Mouse (Mus musculus) neural tube, embryonic 14.5 days (tissue): ENCODE data around the gene Hoxc10. TPM values are rescaled to one million over a fixed set of nuclear protein-coding genes. Genes with fewer than 3 reads are reported as not detected.

Source experiments
- ATAC-seq: fragments of 200-750 bp; cut with Nextera tagmentation; 2 replicates; pipeline ENCODE4 v1.8.0; 2017; ENCODE audit warnings: low read depth, mild to moderate bottlenecking, moderate TSS enrichment, moderate library complexity
- H3K27ac ChIP-seq: fragments of 300-500 bp; sonication (generic); 2 replicates; pipeline ENCODE4 v1.5.1; 2014; ENCODE audit warnings: low read depth, mild to moderate bottlenecking, control low read depth, low read length, moderate library complexity, mixed read lengths
- H3K27me3 ChIP-seq: fragments of 300-500 bp; sonication (generic); 2 replicates; pipeline ENCODE4 v1.6.1; 2014; ENCODE audit warnings: low read length; ENCODE audit not compliant: control insufficient read depth, insufficient read depth
- H3K36me3 ChIP-seq: fragments of 300-500 bp; sonication (generic); 2 replicates; pipeline ENCODE4 v1.6.1; 2014; ENCODE audit warnings: low read length, mixed read lengths; ENCODE audit not compliant: control insufficient read depth, insufficient read depth
- H3K4me1 ChIP-seq: fragments of 300-500 bp; sonication (generic); 2 replicates; pipeline ENCODE4 v1.6.1; 2014; ENCODE audit warnings: low read length; ENCODE audit not compliant: control insufficient read depth, insufficient read depth
- H3K4me2 ChIP-seq: fragments of 300-500 bp; sonication (generic); 2 replicates; pipeline ENCODE4 v1.6.1; 2014; ENCODE audit warnings: mild to moderate bottlenecking, low read depth, low read length, control low read depth
- H3K4me3 ChIP-seq: fragments of 300-500 bp; sonication (generic); 2 replicates; pipeline ENCODE4 v1.5.1; 2014; ENCODE audit warnings: low read depth, low read length, control low read depth, mixed read lengths
- H3K9ac ChIP-seq: fragments of 300-500 bp; sonication (generic); replicated peaks from 2 replicates; pipeline ENCODE4 v1.6.1; 2014; ENCODE audit warnings: low read depth, mild to moderate bottlenecking, control low read depth, low read length, mixed read lengths
- H3K9me3 ChIP-seq: fragments of 300-500 bp; sonication (generic); 2 replicates; pipeline ENCODE4 v1.6.1; 2016; ENCODE audit warnings: low read length; ENCODE audit not compliant: control insufficient read depth
- WGBS: fragments of 180-500 bp; shearing (Covaris S2); extraction: QIAGEN DNeasy Blood & Tissue Kit; methylation state at CpG from one replicate; pipeline ENCODE4 v1.1.7; 2014; 5-methylcytosine and 5-hydroxymethylcytosine counted together
- polyA plus RNA-seq: library from polyadenylated mRNA; unstranded; fragments of >200 nt; fragmentation: Nextera tagmentation; extraction: Ambion mirVana; gene quantifications from 2 replicates; pipeline ENCODE4 v1.2.1, GENCODE M21; 2014

Gene Hoxc10
- polyA plus RNA-seq, result 46.1 and 94.7 TPM in 2 replicates

DNA sequence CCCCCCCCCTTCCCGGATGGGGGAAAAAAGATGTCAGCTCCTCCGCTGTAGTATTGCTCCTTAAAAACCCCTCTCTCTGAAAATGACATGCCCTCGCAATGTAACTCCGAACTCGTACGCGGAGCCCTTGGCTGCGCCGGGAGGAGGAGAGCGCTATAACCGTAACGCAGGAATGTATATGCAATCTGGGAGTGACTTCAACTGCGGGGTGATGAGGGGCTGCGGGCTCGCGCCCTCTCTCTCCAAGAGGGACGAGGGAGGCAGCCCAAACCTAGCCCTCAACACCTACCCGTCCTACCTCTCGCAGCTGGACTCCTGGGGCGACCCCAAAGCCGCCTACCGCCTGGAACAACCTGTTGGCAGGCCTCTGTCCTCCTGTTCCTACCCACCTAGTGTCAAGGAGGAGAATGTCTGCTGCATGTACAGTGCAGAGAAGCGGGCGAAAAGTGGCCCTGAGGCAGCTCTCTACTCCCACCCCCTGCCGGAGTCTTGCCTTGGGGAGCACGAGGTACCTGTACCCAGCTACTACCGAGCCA lies at the start of gene Hoxc10:
TSS of gene Hoxc10 (plus strand) at position 21 of the 536 bp plus-strand sequence.
- 1% methylated on average over 27 of the region's 27 CpGs for WGBS
- Histone ChIP-seq H3K9ac (peak within 1 kb of the TSS; percentile 82), H3K36me3 (no peaks in the 10 kb centered on the region), H3K4me2 (peak within 1 kb of the TSS; percentile 94), H3K4me1 (0 out of 2 replicates have a peak, but pooled peaks cover 6% of the 10 kb centered on the region), H3K4me3 (peak within 1 kb of the TSS; percentile 87), H3K9me3 (no peaks in the 10 kb centered on the region), H3K27me3 (peaks cover 13% of the 10 kb centered on the region), H3K27ac (peak within 1 kb of the TSS; percentile 81)
- peak; percentile 50 for ATAC-seq

DNA sequence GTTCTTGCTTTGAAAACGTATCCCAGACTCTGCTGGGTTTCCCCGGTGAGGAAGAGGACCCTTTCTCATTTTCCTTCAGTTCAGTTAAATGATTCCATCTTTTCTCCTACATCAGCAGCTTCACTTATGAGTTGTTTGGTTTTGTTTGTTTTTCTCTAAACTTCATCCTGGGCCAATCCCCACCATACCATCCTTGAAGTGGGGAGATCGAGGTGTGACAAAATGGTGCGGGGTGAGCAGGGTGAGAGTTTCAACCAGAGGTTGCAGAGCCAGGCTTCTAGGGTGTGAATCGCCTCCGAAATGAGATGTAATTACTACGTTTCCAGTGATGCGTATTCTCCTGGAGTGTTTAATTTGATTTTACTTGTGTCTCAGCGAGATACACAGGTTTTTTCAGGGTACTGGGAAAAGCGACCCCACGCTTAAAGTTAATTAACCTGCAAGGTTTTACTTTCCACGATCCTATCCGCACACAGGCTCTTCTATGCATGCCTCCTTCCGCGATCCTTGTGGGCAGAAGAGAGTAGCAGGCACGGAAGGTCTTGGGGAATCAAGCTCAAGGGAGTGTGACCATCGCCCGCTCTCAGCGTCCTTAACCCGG lies 48.5 kb upstream of the Hoxc10 start:
- Histone ChIP-seq H3K4me3 (no peak overlapping the region), H3K4me2 (peak overlapping the region; percentile 20; the same call in 1 of the 2 replicates), H3K36me3 (no peaks in the 10 kb centered on the region), H3K4me1 (no peaks in the 10 kb centered on the region), H3K9me3 (no peaks in the 10 kb centered on the region), H3K27ac (no peak overlapping the region), H3K9ac (no peak overlapping the region), H3K27me3 (peaks cover 54% of the 10 kb centered on the region)
- under 1% methylated on average over 20 of the region's 20 CpGs for WGBS
- no peak for ATAC-seq

- 3% methylated on average over 7 of the region's 7 CpGs for WGBS
- no peak for ATAC-seq
- H3K27ac ChIP-seq, result no peak overlapping the region
- no peaks in the 10 kb centered on the region for H3K9me3 ChIP-seq
- no peak overlapping the region for H3K4me3 ChIP-seq
- H3K9ac ChIP-seq, result no peak overlapping the region
- H3K27me3 ChIP-seq, result peaks cover 54% of the 10 kb centered on the region
- no peaks in the 10 kb centered on the region for H3K36me3 ChIP-seq
- peak overlapping the region; percentile 20; the same call in 1 of the 2 replicates for H3K4me2 ChIP-seq
- H3K4me1 ChIP-seq, result no peaks in the 10 kb centered on the region
Observed at GRCm38 (mm10) chr15:102918611-102919265, 47.9 kb upstream of the Hoxc10 start.

DNA sequence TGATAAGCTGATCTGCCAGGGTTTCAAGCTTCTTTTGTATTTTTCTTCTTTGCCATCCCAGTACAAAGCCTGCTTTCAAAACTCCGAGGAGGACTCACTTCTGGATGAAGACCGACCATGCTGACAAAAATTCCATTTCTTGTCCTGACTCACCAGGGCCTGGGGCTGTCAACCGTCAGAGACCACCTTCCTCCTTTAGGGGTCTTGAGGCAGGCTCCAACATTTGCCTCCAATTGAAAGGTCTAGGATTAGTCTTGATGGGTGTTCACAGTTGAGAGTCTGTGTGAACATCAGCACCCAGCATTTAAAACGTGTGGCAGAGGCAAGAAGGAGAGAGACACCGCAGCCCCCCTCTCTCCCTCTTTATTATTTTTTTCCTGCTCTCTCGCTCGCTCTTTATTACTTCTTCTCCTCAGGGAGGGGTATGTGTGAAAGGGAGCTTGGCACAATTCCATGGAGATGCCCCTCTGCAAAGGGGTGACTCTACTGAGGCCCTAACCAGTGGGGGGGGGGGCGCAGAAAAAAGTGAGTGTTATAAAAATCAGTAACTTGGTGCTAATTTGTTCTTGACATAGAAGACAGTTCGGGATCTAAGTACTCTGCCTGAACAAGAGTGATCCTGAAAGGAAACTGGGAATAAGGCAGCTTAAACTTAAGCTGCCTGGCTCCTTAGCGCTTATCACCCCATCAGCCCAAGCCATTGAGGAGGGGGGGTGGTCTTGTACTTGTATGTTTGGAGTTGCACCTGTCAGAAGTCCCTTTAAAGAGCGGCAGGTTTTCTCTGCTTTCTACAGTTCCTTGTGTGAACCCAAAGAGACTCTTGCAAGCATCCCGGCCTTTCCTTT lies 47.0 kb upstream of the Hoxc10 start:
- 0 out of 2 replicates have a peak overlapping the region, but pooled peaks have one; percentile 3 for H3K27ac ChIP-seq
- WGBS, result 1% methylated on average over 12 of the region's 12 CpGs
- H3K9ac ChIP-seq, result no peak overlapping the region
- peaks cover 52% of the 10 kb centered on the region for H3K27me3 ChIP-seq
- no peaks in the 10 kb centered on the region for H3K4me1 ChIP-seq
- no peaks in the 10 kb centered on the region for H3K9me3 ChIP-seq
- H3K4me3 ChIP-seq, result no peak overlapping the region; the same call in 1 of the 2 replicates
- no peak for ATAC-seq
- no peaks in the 10 kb centered on the region for H3K36me3 ChIP-seq
- H3K4me2 ChIP-seq, result peak overlapping the region; percentile 23; the same call in 1 of the 2 replicates

DNA sequence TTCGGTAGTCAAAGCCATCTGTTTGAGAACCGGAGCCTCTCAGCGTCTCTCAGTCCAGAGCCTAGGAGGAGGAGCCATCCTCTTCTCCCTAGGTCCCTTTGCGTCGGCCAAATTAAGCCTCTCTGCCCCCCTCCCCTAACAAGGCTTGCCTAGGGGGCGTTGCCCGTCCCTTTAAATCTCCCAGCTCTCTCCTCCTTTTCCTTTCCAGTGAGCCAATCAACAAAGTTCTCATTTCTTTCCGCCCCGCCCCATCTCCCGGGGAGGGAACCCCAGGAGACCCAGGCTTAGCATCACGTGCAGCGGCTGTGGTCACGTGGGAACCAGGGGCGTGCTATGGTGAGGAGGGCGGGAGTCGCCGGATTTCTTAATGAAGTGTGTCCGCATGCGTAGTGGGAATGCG lies 46.0 kb upstream of the Hoxc10 start:
- ATAC-seq, result peak; percentile 80
- Histone ChIP-seq H3K4me3 (no peak overlapping the region), H3K9ac (no peak overlapping the region), H3K9me3 (no peaks in the 10 kb centered on the region), H3K27me3 (peaks cover 50% of the 10 kb centered on the region), H3K27ac (no peak overlapping the region), H3K4me2 (peak overlapping the region; percentile 23; the same call in 1 of the 2 replicates), H3K4me1 (no peaks in the 10 kb centered on the region), H3K36me3 (no peaks in the 10 kb centered on the region)
- WGBS, result under 1% methylated on average over 19 of the region's 20 CpGs

- Histone ChIP-seq H3K36me3 (no peaks in the 10 kb centered on the region), H3K4me2 (peak within 1 kb of the TSS; percentile 23), H3K27me3 (peaks cover 50% of the 10 kb centered on the region), H3K27ac (peak within 1 kb of the TSS; percentile 23; the same call in 1 of the 2 replicates), H3K4me3 (peak within 1 kb of the TSS; percentile 29), H3K9me3 (no peaks in the 10 kb centered on the region), H3K9ac (peak within 1 kb of the TSS; percentile 52), H3K4me1 (no peaks in the 10 kb centered on the region)
- under 1% methylated on average over 80 of the region's 88 CpGs for WGBS
- peak; percentile 75 for ATAC-seq
Observed at GRCm38 (mm10) chr15:102921053-102922011, 45.3 kb upstream of the Hoxc10 start, which contains the start of gene Hoxc13. TSS of gene Hoxc13 (plus strand) at chr15:102921103.

- 2% methylated on average over 21 of the region's 24 CpGs for WGBS
- no peaks in the 10 kb centered on the region for H3K4me1 ChIP-seq
- peaks cover 45% of the 10 kb centered on the region for H3K27me3 ChIP-seq
- no peaks in the 10 kb centered on the region for H3K36me3 ChIP-seq
- H3K4me2 ChIP-seq, result no peak overlapping the region
- H3K4me3 ChIP-seq, result peak overlapping the region; percentile 29
- peak overlapping the region; percentile 52 for H3K9ac ChIP-seq
- ATAC-seq, result no peak
- H3K27ac ChIP-seq, result no peak overlapping the region
- no peaks in the 10 kb centered on the region for H3K9me3 ChIP-seq
Observed at GRCm38 (mm10) chr15:102922012-102922362, 44.6 kb upstream of the Hoxc10 start.
